Mouse (Mus musculus) spleen, adult 12 weeks (tissue): Measurements from ENCODE around the gene Slc25a43.
A peak's percentile ranks its signal among the peaks of the same experiment; 100 is the strongest.
"Not testable (repeated sequence)": the region's sequence is repeated elsewhere in the genome, so short reads cannot be mapped to it uniquely, and the experiment has no call there.

ENCODE experiments used
- DNase-seq: peaks from one replicate; pipeline ENCODE4 v3.0.0; 2022; ENCODE audit warnings: low spot score

The Slc25a43 gene

GRCm38 (mm10) chrX:36789360-36789759 is 45.9 kb downstream of the Slc25a43 start:
- DNase-seq: no peak

- no peak for DNase-seq
Measured at GRCm38 (mm10) chrX:36794571-36794970, 51.1 kb downstream of the Slc25a43 start.

GRCm38 (mm10) chrX:36795424-36796162 is 52.1 kb downstream of the Slc25a43 start, which contains the start of gene Slc25a5:
Gene Slc25a5 (plus strand): TSS chrX:36795651.
- peak; percentile 73 for DNase-seq

GRCm38 (mm10) chrX:36796163-36796581 is 52.7 kb downstream of the Slc25a43 start:
- DNase-seq: peak; percentile 75

GRCm38 (mm10) chrX:36796734-36797133 is 53.3 kb downstream of the Slc25a43 start:
- not testable (repeated sequence) for DNase-seq

GRCm38 (mm10) chrX:36799131-36799879 is 55.8 kb downstream of the Slc25a43 start:
- DNase-seq: no peak

GRCm38 (mm10) chrX:36803189-36803588 is 59.7 kb downstream of the Slc25a43 start:
- no peak for DNase-seq

- DNase-seq: no peak
Measured at GRCm38 (mm10) chrX:36804196-36804595, 60.7 kb downstream of the Slc25a43 start.

GRCm38 (mm10) chrX:36805466-36806235 is 62.2 kb downstream of the Slc25a43 start:
- DNase-seq: no peak

GRCm38 (mm10) chrX:36807360-36808317 is 64.2 kb downstream of the Slc25a43 start:
- DNase-seq: peak; percentile 80

GRCm38 (mm10) chrX:36808318-36808683 is 64.8 kb downstream of the Slc25a43 start:
- no peak for DNase-seq

GRCm38 (mm10) chrX:36811377-36811776 is 67.9 kb downstream of the Slc25a43 start:
- DNase-seq: no peak

GRCm38 (mm10) chrX:36814161-36814836 is 70.8 kb downstream of the Slc25a43 start:
- DNase-seq: no peak

GRCm38 (mm10) chrX:36815022-36815421 is 71.6 kb downstream of the Slc25a43 start:
- no peak for DNase-seq

GRCm38 (mm10) chrX:36815439-36815838 is 72.0 kb downstream of the Slc25a43 start:
- DNase-seq: no peak

GRCm38 (mm10) chrX:36816368-36816899 is 73.0 kb downstream of the Slc25a43 start:
- DNase-seq: no peak

- no peak for DNase-seq
Measured at GRCm38 (mm10) chrX:36816953-36817441, 73.5 kb downstream of the Slc25a43 start.

- no peak for DNase-seq
Measured at GRCm38 (mm10) chrX:36819575-36819974, 76.1 kb downstream of the Slc25a43 start.

GRCm38 (mm10) chrX:36820201-36820600 is 76.7 kb downstream of the Slc25a43 start:
- peak; percentile 17 for DNase-seq
